Mouse (Mus musculus): ENCODE results near the gene 1700029I15Rik. TPM values are rescaled to one million over a fixed set of nuclear protein-coding genes. Genes with fewer than 3 reads are reported as not detected.
A peak's percentile ranks its signal among the peaks of the same experiment; 100 is the strongest.

1700029I15Rik gene
- polyA plus RNA-seq, 1 experiment from 2014 or later: 1.1 TPM

GRCm38 (mm10) chr2:92362571-92363228 lies 19.6 kb upstream of the 1700029I15Rik start:
- H3K27me3 ChIP-seq: 0 out of 2 replicates have a peak, but pooled peaks cover 10% of the 10 kb centered on the region
- no peak overlapping the region for H3K4me2 ChIP-seq
- WGBS (ENCODE audit: insufficient replicate concordance): 83% methylated on average over 6 of the region's 6 CpGs
- H3K4me1 ChIP-seq (replicated peaks): no peaks in the 10 kb centered on the region
- no peak overlapping the region for H3K27ac ChIP-seq
- no peak overlapping the region for H3K9ac ChIP-seq
- no peaks in the 10 kb centered on the region for H3K9me3 ChIP-seq (replicated peaks)
- ATAC-seq (ENCODE audit: low read depth) (no peak), DNase-seq (no peak)
- H3K36me3 ChIP-seq: 0 out of 2 replicates have a peak, but pooled peaks cover 4% of the 10 kb centered on the region
- H3K4me3 ChIP-seq (replicated peaks): no peak overlapping the region

DNA sequence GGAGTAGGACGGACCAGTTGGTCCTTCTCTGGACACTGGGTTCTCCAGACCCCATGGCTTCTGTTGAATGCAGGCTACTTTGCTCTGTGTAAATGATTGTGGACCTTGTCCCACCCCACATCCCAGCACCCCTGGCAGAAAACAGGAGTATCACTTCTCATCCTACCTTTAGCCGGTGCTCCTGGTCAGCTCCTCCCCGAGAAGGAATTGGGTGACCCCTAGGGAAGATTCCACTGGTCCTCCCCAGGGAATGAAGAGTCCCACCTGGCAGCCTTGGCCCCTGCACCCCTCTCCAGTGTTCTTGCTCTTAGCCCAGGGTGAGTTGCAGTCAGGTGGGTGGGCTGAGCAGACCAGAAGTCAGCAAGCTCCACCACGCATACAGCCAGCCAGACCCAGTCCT lies 18.3 kb upstream of the 1700029I15Rik start:
- Histone ChIP-seq H3K36me3 (0 out of 2 replicates have a peak, but pooled peaks cover 4% of the 10 kb centered on the region), H3K4me1 (replicated peaks) (no peaks in the 10 kb centered on the region), H3K4me2 (no peak overlapping the region), H3K9ac (no peak overlapping the region), H3K4me3 (replicated peaks) (no peak overlapping the region), H3K27ac (no peak overlapping the region), H3K9me3 (replicated peaks) (no peaks in the 10 kb centered on the region), H3K27me3 (peaks cover 23% of the 10 kb centered on the region)
- WGBS (ENCODE audit: insufficient replicate concordance): 80% methylated on average over 4 of the region's 4 CpGs
- DNase-seq: no peak
- ATAC-seq (ENCODE audit: low read depth): no peak

GRCm38 (mm10) chr2:92365568-92365967 lies 16.8 kb upstream of the 1700029I15Rik start:
- peaks cover 3% of the 10 kb centered on the region; the same call in 1 of the 2 replicates for H3K4me1 ChIP-seq (replicated peaks)
- H3K4me3 ChIP-seq (replicated peaks): no peak overlapping the region
- no peak overlapping the region for H3K27ac ChIP-seq
- no peaks in the 10 kb centered on the region for H3K36me3 ChIP-seq
- peaks cover 37% of the 10 kb centered on the region for H3K27me3 ChIP-seq
- no peak overlapping the region for H3K4me2 ChIP-seq
- H3K9me3 ChIP-seq (replicated peaks): no peaks in the 10 kb centered on the region
- WGBS (ENCODE audit: insufficient replicate concordance): 74% methylated on average over 10 of the region's 10 CpGs
- no peak for ATAC-seq (ENCODE audit: low read depth)
- DNase-seq: no peak
- H3K9ac ChIP-seq: no peak overlapping the region

DNA sequence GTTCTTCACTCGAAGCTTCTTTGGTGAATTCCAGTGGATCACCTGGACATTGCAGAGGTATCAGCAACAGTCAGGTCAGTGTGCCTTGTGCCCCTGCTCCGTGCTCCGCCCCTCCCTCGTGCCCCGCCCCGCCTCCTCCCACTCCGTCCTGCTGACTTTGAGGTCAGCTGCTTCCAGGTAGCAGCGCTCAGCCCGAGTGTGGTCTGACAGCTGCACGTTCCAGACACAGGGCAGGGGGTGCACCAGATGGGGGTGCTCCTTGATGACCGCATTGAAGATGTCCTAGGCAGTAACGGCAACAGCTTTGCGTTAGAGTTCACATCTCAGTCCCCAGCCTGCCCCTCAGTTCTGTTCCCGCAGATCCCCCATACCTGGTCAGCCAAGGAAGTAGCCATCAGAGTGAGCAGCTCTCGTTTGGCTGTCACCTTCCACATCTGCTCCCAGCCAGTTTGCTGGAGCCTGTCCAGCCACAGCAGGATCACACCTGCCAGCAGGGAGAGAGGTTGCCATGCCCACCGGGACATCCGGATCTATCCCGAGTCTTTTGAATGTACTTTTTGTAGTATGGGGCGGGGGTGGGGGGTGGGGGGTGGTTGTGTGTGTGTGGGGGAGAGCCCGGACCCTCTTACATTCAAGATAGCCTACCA lies 14.8 kb upstream of the 1700029I15Rik start:
- no peak for DNase-seq

GRCm38 (mm10) chr2:92370375-92370774 lies 12.0 kb upstream of the 1700029I15Rik start:
- Histone ChIP-seq H3K9me3 (replicated peaks) (no peaks in the 10 kb centered on the region), H3K4me2 (peak overlapping the region; percentile 57), H3K9ac (peak overlapping the region; percentile 51), H3K27me3 (peaks cover 68% of the 10 kb centered on the region), H3K36me3 (no peaks in the 10 kb centered on the region), H3K4me1 (replicated peaks) (peaks cover 25% of the 10 kb centered on the region), H3K27ac (no peak overlapping the region), H3K4me3 (replicated peaks) (peak overlapping the region; percentile 52)
- WGBS (ENCODE audit: insufficient replicate concordance): 18% methylated on average over 19 of the region's 19 CpGs
- DNase-seq (no peak), ATAC-seq (ENCODE audit: low read depth) (no peak)

More for the DNA sequence above, 14.8 kb upstream of the 1700029I15Rik start:
- Histone ChIP-seq H3K4me2 (no peak overlapping the region), H3K27me3 (peaks cover 57% of the 10 kb centered on the region), H3K4me3 (replicated peaks) (no peak overlapping the region), H3K9ac (no peak overlapping the region), H3K4me1 (replicated peaks) (peaks cover 13% of the 10 kb centered on the region), H3K36me3 (no peaks in the 10 kb centered on the region), H3K27ac (no peak overlapping the region), H3K9me3 (replicated peaks) (no peaks in the 10 kb centered on the region)
- 25% methylated on average over 20 of the region's 20 CpGs for WGBS (ENCODE audit: insufficient replicate concordance)
- ATAC-seq (ENCODE audit: low read depth): no peak

- no peaks in the 10 kb centered on the region for H3K9me3 ChIP-seq (replicated peaks)
- peak overlapping the region; percentile 52 for H3K4me3 ChIP-seq (replicated peaks)
- peaks cover 68% of the 10 kb centered on the region for H3K27me3 ChIP-seq
- H3K9ac ChIP-seq: peak overlapping the region; percentile 51
- peaks cover 30% of the 10 kb centered on the region for H3K4me1 ChIP-seq (replicated peaks)
- peak overlapping the region; percentile 57 for H3K4me2 ChIP-seq
- ATAC-seq (ENCODE audit: low read depth): no peak
- WGBS (ENCODE audit: insufficient replicate concordance): 12% methylated on average over 45 of the region's 45 CpGs
- no peaks in the 10 kb centered on the region for H3K36me3 ChIP-seq
- H3K27ac ChIP-seq: no peak overlapping the region
- DNase-seq: no peak
These were observed 11.2 kb upstream of the 1700029I15Rik start for GRCm38 (mm10) chr2:92370821-92371805.

GRCm38 (mm10) chr2:92371971-92372690 lies 10.2 kb upstream of the 1700029I15Rik start:
- Histone ChIP-seq H3K4me3 (replicated peaks) (no peak overlapping the region), H3K9ac (no peak overlapping the region), H3K4me2 (no peak overlapping the region), H3K27ac (no peak overlapping the region), H3K4me1 (replicated peaks) (peaks cover 40% of the 10 kb centered on the region), H3K27me3 (peaks cover 64% of the 10 kb centered on the region), H3K9me3 (replicated peaks) (no peaks in the 10 kb centered on the region), H3K36me3 (peaks cover 2% of the 10 kb centered on the region)
- WGBS (ENCODE audit: insufficient replicate concordance): 49% methylated on average over 10 of the region's 10 CpGs
- DNase-seq: no peak
- no peak for ATAC-seq (ENCODE audit: low read depth)

DNA sequence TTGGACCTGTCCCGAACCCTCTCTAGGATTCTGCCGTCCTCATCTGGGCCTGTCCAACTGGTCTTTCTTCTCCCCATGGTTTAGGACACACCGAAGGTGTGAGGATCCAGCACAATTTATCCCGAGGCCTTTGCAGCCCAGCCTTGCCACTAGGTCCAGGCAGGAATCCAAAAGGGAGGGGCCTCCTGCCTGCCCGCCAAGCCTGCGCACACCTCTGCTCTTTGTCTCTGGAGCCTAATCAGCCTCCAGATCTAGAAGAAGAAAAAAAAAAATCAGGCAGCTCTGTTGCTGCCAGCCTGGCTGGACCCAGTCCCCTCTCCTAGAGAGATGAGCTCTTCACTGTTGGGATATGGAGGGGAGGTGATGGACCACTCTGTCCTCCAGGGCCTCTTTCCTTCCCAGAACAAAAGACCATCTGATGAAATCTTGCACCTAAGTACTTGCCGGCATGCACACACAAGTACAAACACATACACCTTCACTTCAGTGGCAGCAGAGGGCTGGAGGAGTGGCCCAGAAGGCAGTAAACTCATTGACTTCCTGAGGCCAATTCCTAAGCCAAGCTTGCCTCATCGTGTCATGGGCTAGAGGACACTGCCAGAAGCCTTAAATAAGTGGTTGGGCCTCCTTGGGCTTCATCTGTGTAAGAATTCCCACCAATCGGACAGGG lies 9.4 kb upstream of the 1700029I15Rik start:
- 57% methylated on average over 9 of the region's 9 CpGs for WGBS (ENCODE audit: insufficient replicate concordance)
- no peak for DNase-seq

GRCm38 (mm10) chr2:92373437-92373813 lies 8.9 kb upstream of the 1700029I15Rik start:
- peaks cover 15% of the 10 kb centered on the region for H3K36me3 ChIP-seq
- H3K4me1 ChIP-seq (replicated peaks): peaks cover 41% of the 10 kb centered on the region
- H3K4me2 ChIP-seq: no peak overlapping the region
- H3K9ac ChIP-seq: no peak overlapping the region
- peaks cover 52% of the 10 kb centered on the region for H3K27me3 ChIP-seq
- no peaks in the 10 kb centered on the region for H3K9me3 ChIP-seq (replicated peaks)
- no peak overlapping the region for H3K27ac ChIP-seq
- no peak overlapping the region for H3K4me3 ChIP-seq (replicated peaks)
- DNase-seq (no peak), ATAC-seq (ENCODE audit: low read depth) (no peak)
- 64% methylated on average over 11 of the region's 11 CpGs for WGBS (ENCODE audit: insufficient replicate concordance)

More for the DNA sequence above, 9.4 kb upstream of the 1700029I15Rik start:
- Histone ChIP-seq H3K36me3 (peaks cover 10% of the 10 kb centered on the region), H3K4me1 (replicated peaks) (peaks cover 41% of the 10 kb centered on the region), H3K4me2 (no peak overlapping the region), H3K27ac (no peak overlapping the region), H3K4me3 (replicated peaks) (no peak overlapping the region), H3K9ac (no peak overlapping the region), H3K9me3 (replicated peaks) (no peaks in the 10 kb centered on the region), H3K27me3 (peaks cover 56% of the 10 kb centered on the region)
- no peak for ATAC-seq (ENCODE audit: low read depth)

- H3K9ac ChIP-seq: peak within 1 kb of the TSS; percentile 88
- peaks cover 41% of the 10 kb centered on the region for H3K27me3 ChIP-seq
- peak within 1 kb of the TSS; percentile 87 for H3K4me3 ChIP-seq (replicated peaks)
- DNase-seq: peak; percentile 47
- H3K4me2 ChIP-seq: peak within 1 kb of the TSS; percentile 95
- no peaks in the 10 kb centered on the region for H3K9me3 ChIP-seq (replicated peaks)
- peaks cover 41% of the 10 kb centered on the region for H3K4me1 ChIP-seq (replicated peaks)
- H3K27ac ChIP-seq: peak within 1 kb of the TSS; percentile 79
- WGBS (ENCODE audit: insufficient replicate concordance): 3% methylated on average over 16 of the region's 16 CpGs
- no peak for ATAC-seq (ENCODE audit: low read depth)
- H3K36me3 ChIP-seq: peaks cover 26% of the 10 kb centered on the region
These were observed 7.8 kb upstream of the 1700029I15Rik start, which contains the start of the genes Pex16 and Large2 for GRCm38 (mm10) chr2:92374514-92374913. TSS of gene Pex16 (plus strand) at chr2:92374676. TSS of gene Large2 (minus strand) at chr2:92374869.

All from liver, embryonic 13.5 days (tissue).